Mouse (Mus musculus) spleen, adult 2 months (tissue): ENCODE measurements around the gene Pold4. TPM values are rescaled to one million over a fixed set of nuclear protein-coding genes. Genes with fewer than 3 reads are reported as not detected.

ENCODE experiments used
- DNase-seq, 2 experiments: peaks; one replicate each; pipeline versions ENCODE4 v3.0.0 to v3.0.0-alpha.2; 2012 to 2021; ENCODE audit warnings: low spot score in 2 of 2, low read depth in 1 of 2
- H3K27ac ChIP-seq: fragments of 200-500 bp; 2 replicates; pipeline ENCODE4 v1.5.1; 2012; ENCODE audit warnings: low read length, inconsistent platforms; ENCODE audit not compliant: insufficient read depth
- H3K27me3 ChIP-seq: fragments of 200-500 bp; 2 replicates; pipeline ENCODE4 v1.6.1; 2012; ENCODE audit warnings: mild to moderate bottlenecking, moderate library complexity, low read length, inconsistent platforms; ENCODE audit not compliant: control insufficient read depth, insufficient read depth
- H3K36me3 ChIP-seq: fragments of 200-500 bp; 2 replicates; pipeline ENCODE4 v1.6.1; 2012; ENCODE audit warnings: mild to moderate bottlenecking, low read length, inconsistent platforms; ENCODE audit not compliant: control insufficient read depth, insufficient read depth
- H3K4me1 ChIP-seq: fragments of 200-500 bp; 2 replicates; pipeline ENCODE4 v1.6.1; 2011; ENCODE audit warnings: inconsistent platforms; ENCODE audit not compliant: control insufficient read depth, insufficient read depth, insufficient read length
- H3K4me3 ChIP-seq: fragments of 200-500 bp; 2 replicates; pipeline ENCODE4 v1.5.1; 2011; ENCODE audit warnings: mild to moderate bottlenecking, inconsistent platforms; ENCODE audit not compliant: insufficient read depth, insufficient read length; ENCODE audit errors: extremely low read depth
- CTCF ChIP-seq: fragments of 200-500 bp; IDR thresholded peaks from 2 replicates; pipeline ENCODE4 v1.5.1; 2011; ENCODE audit warnings: mild to moderate bottlenecking, inconsistent platforms; ENCODE audit not compliant: insufficient read depth, insufficient read length, insufficient replicate concordance; ENCODE audit errors: extremely low read depth
- POLR2A ChIP-seq: fragments of 200-500 bp; IDR thresholded peaks from 2 replicates; pipeline ENCODE4 v1.6.1; 2011; ENCODE audit warnings: low read depth, low read length, inconsistent platforms
- WGBS: fragments of 180-500 bp; shearing (Covaris S2); methylation state at CpG from one replicate; pipeline ENCODE4 v1.1.7; 2018; 5-methylcytosine and 5-hydroxymethylcytosine counted together
- polyA plus RNA-seq: library from polyadenylated mRNA; depleted of rRNA; stranded (reverse); fragments of >200 nt; gene quantifications from 2 replicates; pipeline ENCODE4 v1.2.3, GENCODE M21; 2012

Pold4 gene
- polyA plus RNA-seq, 1 experiment: 233 TPM

- Histone ChIP-seq H3K4me3 (no peak overlapping the region), H3K27ac (peak overlapping the region; percentile 11; the same call in 1 of the 2 replicates), H3K36me3 (peaks cover 40% of the 10 kb centered on the region), H3K4me1 (peaks cover 23% of the 10 kb centered on the region; the same call in 1 of the 2 replicates), H3K27me3 (no peaks in the 10 kb centered on the region)
- WGBS: 19% methylated on average over 5 of the region's 5 CpGs
- DNase-seq: no peak
- TF ChIP-seq CTCF (no peak), POLR2A (no peak)
Observed at GRCm38 (mm10) chr19:4196548-4196947, 35.2 kb upstream of the Pold4 start.

GRCm38 (mm10) chr19:4197180-4197579, 34.5 kb upstream of the Pold4 start:
- no peak overlapping the region for H3K4me3 ChIP-seq
- peaks cover 40% of the 10 kb centered on the region for H3K36me3 ChIP-seq
- no peak overlapping the region; the same call in 1 of the 2 replicates for H3K27ac ChIP-seq
- WGBS: 87% methylated on average over 3 of the region's 3 CpGs
- no peaks in the 10 kb centered on the region for H3K27me3 ChIP-seq
- DNase-seq: no peak
- peaks cover 29% of the 10 kb centered on the region; the same call in 1 of the 2 replicates for H3K4me1 ChIP-seq
- TF ChIP-seq POLR2A (no peak), CTCF (no peak)

DNA sequence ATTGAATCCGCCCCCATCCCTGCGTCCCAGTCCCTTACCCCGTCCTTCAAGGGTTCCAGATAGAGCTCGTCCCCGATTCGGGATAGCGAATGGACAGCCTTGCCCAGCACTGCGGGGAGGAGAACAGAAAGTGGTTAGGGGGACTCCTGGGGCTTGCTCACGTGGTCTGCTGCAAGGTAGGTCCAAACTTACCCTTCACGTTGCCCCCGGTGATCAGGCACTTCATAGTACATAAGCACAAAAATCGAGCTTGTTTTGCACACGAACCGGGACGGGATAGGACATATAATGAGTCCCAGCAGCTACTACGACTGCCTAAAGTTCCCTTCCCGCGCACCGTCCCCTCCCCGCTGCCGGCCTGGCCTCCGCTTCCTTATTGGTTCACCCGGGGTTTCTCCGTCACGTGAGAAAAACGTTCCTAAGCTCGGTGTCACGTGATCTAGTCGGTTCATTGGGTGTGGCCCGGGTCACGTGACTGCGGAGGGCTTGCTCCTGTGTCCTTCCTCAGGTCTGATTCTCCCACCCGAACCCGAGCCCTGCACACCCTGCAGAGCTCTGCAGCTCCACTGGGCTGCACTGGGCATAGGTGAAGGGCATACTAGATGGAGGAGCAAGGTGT, 30.3 kb upstream of the Pold4 start, which contains the start of gene Rad9a:
Gene Rad9a (minus strand): TSS at position 372 of the 619 bp plus-strand sequence.
- H3K27me3 ChIP-seq: no peaks in the 10 kb centered on the region
- peaks cover 33% of the 10 kb centered on the region for H3K4me1 ChIP-seq
- WGBS: under 1% methylated on average over 34 of the region's 34 CpGs
- peak within 1 kb of the TSS; percentile 88 for H3K27ac ChIP-seq
- peaks cover 8% of the 10 kb centered on the region for H3K36me3 ChIP-seq
- H3K4me3 ChIP-seq: peak within 1 kb of the TSS; percentile 86
- peak; percentile 93 to 98 for DNase-seq
- TF ChIP-seq POLR2A (peak; percentile 26), CTCF (no peak)

- Histone ChIP-seq H3K36me3 (peaks cover 4% of the 10 kb centered on the region; the same call in 1 of the 2 replicates), H3K27ac (peak overlapping the region; percentile 88), H3K4me1 (peaks cover 33% of the 10 kb centered on the region), H3K4me3 (peak overlapping the region; percentile 86), H3K27me3 (no peaks in the 10 kb centered on the region)
- TF ChIP-seq CTCF (no peak), POLR2A (no peak)
- DNase-seq: no peak
- 64% methylated on average over 7 of the region's 7 CpGs for WGBS
Observed at GRCm38 (mm10) chr19:4202149-4202548, 29.6 kb upstream of the Pold4 start.

DNA sequence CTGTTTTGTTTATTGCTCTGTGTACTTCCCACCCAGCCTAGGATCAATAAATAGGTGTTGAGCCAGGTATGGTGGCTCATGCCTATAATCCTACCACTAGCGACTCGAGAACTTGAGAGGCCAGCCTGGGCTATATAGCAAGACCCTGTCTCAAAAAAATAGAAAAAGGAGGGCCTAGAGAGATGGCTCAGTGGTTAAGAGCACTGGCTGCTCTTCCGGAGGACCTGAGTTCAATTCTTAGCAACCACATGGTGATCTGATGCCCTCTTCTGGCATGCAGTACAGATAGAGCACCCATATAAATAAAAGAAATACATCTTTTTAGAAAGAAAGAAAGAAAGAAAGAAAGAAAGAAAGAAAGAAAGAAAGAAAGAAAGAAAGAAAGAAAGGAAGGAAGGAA, 28.6 kb upstream of the Pold4 start:
- Histone ChIP-seq H3K27me3 (no peaks in the 10 kb centered on the region), H3K4me3 (no peak overlapping the region), H3K36me3 (peaks cover under 1% of the 10 kb centered on the region; the same call in 1 of the 2 replicates), H3K27ac (peak overlapping the region; percentile 88), H3K4me1 (peaks cover 33% of the 10 kb centered on the region)
- WGBS: 23% methylated on average over 3 of the region's 3 CpGs
- TF ChIP-seq POLR2A (no peak), CTCF (no peak)
- no peak for DNase-seq

DNA sequence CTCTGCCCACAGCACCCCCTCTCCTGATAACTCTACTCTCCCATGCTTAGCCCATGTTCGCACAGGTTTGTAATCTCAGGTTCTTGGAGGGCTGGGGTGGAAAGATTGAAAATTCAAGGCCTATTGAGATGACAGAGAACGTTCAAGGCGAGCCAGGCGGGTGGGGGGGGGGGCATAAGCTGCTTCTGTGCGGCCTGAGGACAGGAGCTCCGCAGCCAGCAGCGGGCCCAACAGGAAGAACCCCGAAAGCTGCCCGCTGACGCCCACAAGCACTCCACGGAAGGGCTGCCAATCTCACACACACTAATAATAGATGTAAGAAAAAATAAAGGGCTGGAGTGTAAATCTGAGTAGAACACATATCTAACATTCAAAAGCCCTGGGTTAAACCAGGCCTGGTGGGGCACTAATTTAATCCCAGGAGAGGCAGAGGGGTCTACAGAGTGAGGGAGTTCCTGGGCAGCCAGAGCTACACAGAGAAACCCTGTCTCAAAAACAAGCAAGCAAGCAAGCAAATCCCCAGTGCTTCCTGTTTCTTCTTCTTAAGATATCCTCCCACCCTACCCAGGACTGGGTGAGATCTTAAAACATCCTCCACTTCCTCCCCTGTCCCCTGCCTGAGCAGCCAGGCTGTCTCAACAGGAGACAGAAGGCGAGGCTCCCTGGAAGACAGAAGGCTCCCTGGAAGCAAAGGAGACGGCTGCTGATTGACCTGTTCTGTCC, 27.9 kb upstream of the Pold4 start:
- H3K4me3 ChIP-seq: peak overlapping the region; percentile 27; the same call in 1 of the 2 replicates
- DNase-seq: peak in 1 of 2 experiments; percentile 61

More for the DNA sequence above, 27.9 kb upstream of the Pold4 start:
- 7% methylated on average over 13 of the region's 13 CpGs for WGBS
- Histone ChIP-seq H3K27me3 (no peaks in the 10 kb centered on the region), H3K36me3 (no peaks in the 10 kb centered on the region; the same call in 1 of the 2 replicates), H3K4me1 (peaks cover 35% of the 10 kb centered on the region), H3K27ac (peak overlapping the region; percentile 88)
- TF ChIP-seq CTCF (no peak), POLR2A (peak; percentile 65)
